Mouse (Mus musculus) myocyte (in vitro differentiated cells): ENCODE results near the gene Shisa3.

Experiments
- CEBPB ChIP-seq: IDR thresholded peaks from 2 replicates; pipeline ENCODE4 v1.6.1; 2011; ENCODE audit warnings: mild to moderate bottlenecking, moderate library complexity; ENCODE audit not compliant: poor library complexity, insufficient read depth, severe bottlenecking
- E2F4 ChIP-seq: IDR thresholded peaks from one replicate; pipeline ENCODE4 v1.6.1; 2011; ENCODE audit warnings: mild to moderate bottlenecking, control low read depth, moderate library complexity; ENCODE audit not compliant: insufficient read depth
- MAX ChIP-seq: IDR thresholded peaks from one replicate; pipeline ENCODE4 v1.6.1; 2011; ENCODE audit warnings: low read depth, mild to moderate bottlenecking, control low read depth
- POLR2A ChIP-seq: IDR thresholded peaks from one replicate; pipeline ENCODE4 v1.6.1; 2011; ENCODE audit warnings: low read depth, mild to moderate bottlenecking, control low read depth, moderate library complexity; ENCODE audit not compliant: insufficient read length
- POLR2AphosphoS2 ChIP-seq: IDR thresholded peaks from one replicate; pipeline ENCODE4 v1.6.1; 2011; ENCODE audit warnings: low read depth, control low read depth; ENCODE audit not compliant: insufficient read length
- SRF ChIP-seq: IDR thresholded peaks from one replicate; pipeline ENCODE4 v1.6.1; 2011; ENCODE audit warnings: low read depth; ENCODE audit not compliant: control insufficient read depth, insufficient read length
- TCF12 ChIP-seq: IDR thresholded peaks from one replicate; pipeline ENCODE4 v1.6.1; 2011; ENCODE audit warnings: mild to moderate bottlenecking, control low read depth; ENCODE audit not compliant: poor library complexity, insufficient read depth, severe bottlenecking
- USF1 ChIP-seq: IDR thresholded peaks from one replicate; pipeline ENCODE4 v1.6.1; 2011; ENCODE audit warnings: low read depth, mild to moderate bottlenecking, control low read depth, moderate library complexity

GRCm38 (mm10) chr5:67655696-67656519 lies 48.2 kb downstream of the Shisa3 start:
- TF ChIP-seq USF1 (no peak), TCF12 (no peak), POLR2AphosphoS2 (no peak), POLR2A (no peak), E2F4 (no peak), CEBPB (no peak), MAX (no peak), SRF (no peak)
